Mouse (Mus musculus) ES-Bruce4 (cell line): Measurements from ENCODE around the gene Olfr96. TPM values are rescaled to one million over a fixed set of nuclear protein-coding genes. Genes with fewer than 3 reads are reported as not detected.

Experiments
- H3K27ac ChIP-seq: 2 replicates; pipeline ENCODE4 v1.5.1; 2012; ENCODE audit warnings: low read length, inconsistent platforms; ENCODE audit not compliant: insufficient read depth
- H3K27me3 ChIP-seq: 2 replicates; pipeline ENCODE4 v1.6.1; 2012; ENCODE audit warnings: mild to moderate bottlenecking, low read length, inconsistent platforms; ENCODE audit not compliant: control insufficient read depth, poor library complexity, insufficient read depth, severe bottlenecking
- H3K36me3 ChIP-seq: 2 replicates; pipeline ENCODE4 v1.6.1; 2012; ENCODE audit warnings: inconsistent platforms, mild to moderate bottlenecking, low read length, moderate library complexity; ENCODE audit not compliant: control insufficient read depth, poor library complexity, insufficient read depth, severe bottlenecking
- H3K4me1 ChIP-seq: one replicate; pipeline ENCODE4 v1.8.1; 2011; ENCODE audit warnings: low read length; ENCODE audit not compliant: control insufficient read depth, insufficient read depth
- H3K4me3 ChIP-seq: 2 replicates; pipeline ENCODE4 v1.5.1; 2011; ENCODE audit warnings: low read depth, mild to moderate bottlenecking, low read length
- H3K9ac ChIP-seq: 2 replicates; pipeline ENCODE4 v1.6.1; 2012; ENCODE audit warnings: low read depth, mild to moderate bottlenecking, inconsistent platforms; ENCODE audit not compliant: poor library complexity, severe bottlenecking
- H3K9me3 ChIP-seq: replicated peaks from 2 replicates; pipeline ENCODE4 v1.6.1; 2012; ENCODE audit warnings: mild to moderate bottlenecking, low read length, inconsistent platforms; ENCODE audit not compliant: control insufficient read depth, poor library complexity, insufficient read depth, severe bottlenecking
- CTCF ChIP-seq: IDR thresholded peaks from one replicate; pipeline ENCODE4 v1.8.1; 2011; ENCODE audit warnings: low read depth, low read length
- EP300 ChIP-seq: IDR thresholded peaks from 2 replicates; pipeline ENCODE4 v1.6.1; 2011; ENCODE audit warnings: low read depth, low read length; ENCODE audit not compliant: insufficient read depth
- POLR2A ChIP-seq: IDR thresholded peaks from one replicate; pipeline ENCODE4 v1.8.1; 2011; ENCODE audit warnings: low read length; ENCODE audit not compliant: insufficient read depth
- polyA plus RNA-seq: library from polyadenylated mRNA; stranded (reverse); fragments of >200 nt; gene quantifications from 2 replicates; pipeline ENCODE4 v1.2.4, GENCODE M21; 2011; ENCODE audit warnings: low read depth; ENCODE audit not compliant: missing spikeins, insufficient read depth, insufficient read length

The Olfr96 gene
- polyA plus RNA-seq, 1 experiment, result not detected

DNA sequence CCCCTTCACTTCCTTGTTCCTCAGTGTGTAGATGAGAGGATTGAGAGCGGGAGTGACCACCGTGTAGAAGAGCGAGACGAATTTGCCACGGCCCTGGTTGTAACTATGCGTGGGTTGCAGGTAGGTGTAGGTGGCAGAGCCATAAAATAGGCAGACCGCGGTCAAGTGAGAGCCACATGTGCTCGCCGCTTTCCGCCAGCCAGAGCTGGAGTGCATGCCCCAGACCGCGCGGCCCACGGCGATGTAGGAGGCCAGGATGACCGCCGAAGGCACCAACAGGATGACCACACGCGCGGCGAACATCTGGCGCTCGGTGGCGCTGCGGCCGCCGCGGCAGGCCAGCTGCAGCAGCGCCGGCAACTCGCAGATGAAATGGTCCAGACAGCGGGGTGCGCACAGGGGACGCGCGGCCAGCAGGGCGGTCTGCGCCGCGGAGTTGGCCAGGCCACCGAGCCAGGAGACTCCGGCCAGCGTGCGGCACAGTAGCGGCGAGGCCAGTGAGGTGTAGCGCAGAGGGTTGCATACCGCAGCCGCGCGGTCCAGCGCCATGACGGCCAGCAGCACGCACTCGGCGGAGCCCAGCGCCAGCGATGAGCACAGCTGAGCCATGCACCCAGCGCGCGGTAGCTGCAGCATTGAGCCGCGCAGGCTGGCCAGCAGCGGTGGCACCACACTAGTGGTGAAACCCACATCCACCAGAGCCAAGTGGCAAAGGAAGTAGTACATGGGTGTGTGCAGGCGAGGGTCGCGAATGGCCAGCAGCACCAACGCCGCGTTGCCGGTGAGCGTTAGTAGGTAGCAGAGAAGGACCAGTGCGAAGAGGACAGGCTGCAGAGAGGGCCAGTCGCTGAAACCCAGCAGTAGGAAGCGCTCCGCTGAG, 22.9 kb upstream of the Olfr96 start:
- Histone ChIP-seq H3K27ac (peak overlapping the region; percentile 47), H3K36me3 (no peaks in the 10 kb centered on the region), H3K4me1 (peaks cover 6% of the 10 kb centered on the region), H3K27me3 (no peaks in the 10 kb centered on the region), H3K9ac (peak overlapping the region; percentile 46), H3K4me3 (peak overlapping the region; percentile 64), H3K9me3 (no peaks in the 10 kb centered on the region)
- TF ChIP-seq EP300 (peak; percentile 54; the same call in 1 of the 2 replicates), CTCF (no peak)

DNA sequence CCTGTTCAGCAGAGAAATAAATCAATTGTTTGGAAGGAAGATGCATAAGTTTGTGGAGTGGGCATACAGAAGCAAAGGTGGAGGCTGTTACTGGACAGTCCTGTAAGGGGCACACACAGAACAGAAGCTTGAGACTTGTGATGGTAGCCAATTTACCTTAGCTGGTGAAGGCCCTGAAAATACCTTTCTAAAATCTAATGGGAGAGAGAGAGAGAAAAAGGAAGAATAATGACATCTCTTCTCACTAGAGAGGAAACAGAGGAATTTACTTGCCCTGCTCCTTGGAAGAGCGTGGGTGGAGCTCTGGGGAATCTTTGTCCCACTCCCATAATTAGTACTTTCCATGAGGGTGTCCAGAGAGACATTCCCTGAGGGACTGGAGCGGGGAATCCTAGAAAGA, 19.1 kb upstream of the Olfr96 start, which contains the start of gene Olfr94:
Gene Olfr94 (minus strand): TSS at position 101 of the 400 bp plus-strand sequence.
- Histone ChIP-seq H3K4me1 (no peaks in the 10 kb centered on the region), H3K9me3 (no peaks in the 10 kb centered on the region), H3K9ac (no peak within 1 kb of the TSS), H3K4me3 (no peak within 1 kb of the TSS), H3K36me3 (no peaks in the 10 kb centered on the region), H3K27me3 (no peaks in the 10 kb centered on the region), H3K27ac (no peak within 1 kb of the TSS)
- TF ChIP-seq CTCF (no peak), POLR2A (no peak), EP300 (no peak)

DNA sequence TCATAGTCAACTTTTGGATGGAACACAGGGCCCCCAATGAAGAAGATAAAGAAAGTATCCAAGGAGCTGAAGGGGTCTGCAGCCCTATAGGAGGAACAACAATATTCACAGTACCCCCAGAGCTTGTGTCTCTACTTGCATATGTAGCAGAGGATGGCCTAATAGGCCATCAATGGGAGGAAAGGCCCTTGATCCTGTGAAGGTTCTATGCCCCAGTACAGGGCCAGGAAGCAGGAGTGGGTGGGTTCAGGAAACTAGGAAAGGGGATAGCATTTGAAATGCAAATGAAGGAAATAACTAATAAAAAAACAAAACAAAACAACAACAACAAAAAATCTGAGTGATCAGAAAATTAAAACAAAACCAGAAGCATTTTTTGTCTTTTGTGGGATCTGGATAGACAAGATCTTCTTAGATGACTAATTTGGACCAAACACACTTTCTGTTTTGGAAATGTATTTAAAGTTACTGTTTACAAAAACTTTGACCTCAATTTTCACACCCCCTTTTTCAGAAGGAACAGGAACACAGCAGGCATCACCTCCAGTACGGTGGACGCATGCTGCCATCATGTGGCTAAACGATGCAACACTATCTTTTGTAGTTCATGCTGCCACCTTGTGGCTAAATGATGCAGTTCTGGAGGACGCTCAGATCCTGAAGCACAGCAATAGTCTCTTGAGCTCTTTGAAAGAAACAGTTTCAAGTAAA, 16.6 kb upstream of the Olfr96 start:
- no peak overlapping the region for H3K4me3 ChIP-seq
- no peak overlapping the region for H3K9ac ChIP-seq
- no peaks in the 10 kb centered on the region for H3K4me1 ChIP-seq
- no peak overlapping the region for H3K27ac ChIP-seq
- no peaks in the 10 kb centered on the region for H3K36me3 ChIP-seq
- H3K9me3 ChIP-seq, result no peaks in the 10 kb centered on the region
- TF ChIP-seq CTCF (peak; percentile 100), EP300 (peak; percentile 74; the same call in 1 of the 2 replicates), POLR2A (no peak)
- no peaks in the 10 kb centered on the region for H3K27me3 ChIP-seq

- no peaks in the 10 kb centered on the region for H3K27me3 ChIP-seq
- no peak for TF ChIP-seq POLR2A
- TF ChIP-seq CTCF, result no peak
- TF ChIP-seq EP300, result no peak
- no peak overlapping the region for H3K4me3 ChIP-seq
- H3K36me3 ChIP-seq, result no peaks in the 10 kb centered on the region
- no peak overlapping the region for H3K9ac ChIP-seq
- H3K4me1 ChIP-seq, result no peaks in the 10 kb centered on the region
- H3K9me3 ChIP-seq, result no peaks in the 10 kb centered on the region
- no peak overlapping the region for H3K27ac ChIP-seq
These were observed 16.1 kb upstream of the Olfr96 start for GRCm38 (mm10) chr17:37203917-37204236.

DNA sequence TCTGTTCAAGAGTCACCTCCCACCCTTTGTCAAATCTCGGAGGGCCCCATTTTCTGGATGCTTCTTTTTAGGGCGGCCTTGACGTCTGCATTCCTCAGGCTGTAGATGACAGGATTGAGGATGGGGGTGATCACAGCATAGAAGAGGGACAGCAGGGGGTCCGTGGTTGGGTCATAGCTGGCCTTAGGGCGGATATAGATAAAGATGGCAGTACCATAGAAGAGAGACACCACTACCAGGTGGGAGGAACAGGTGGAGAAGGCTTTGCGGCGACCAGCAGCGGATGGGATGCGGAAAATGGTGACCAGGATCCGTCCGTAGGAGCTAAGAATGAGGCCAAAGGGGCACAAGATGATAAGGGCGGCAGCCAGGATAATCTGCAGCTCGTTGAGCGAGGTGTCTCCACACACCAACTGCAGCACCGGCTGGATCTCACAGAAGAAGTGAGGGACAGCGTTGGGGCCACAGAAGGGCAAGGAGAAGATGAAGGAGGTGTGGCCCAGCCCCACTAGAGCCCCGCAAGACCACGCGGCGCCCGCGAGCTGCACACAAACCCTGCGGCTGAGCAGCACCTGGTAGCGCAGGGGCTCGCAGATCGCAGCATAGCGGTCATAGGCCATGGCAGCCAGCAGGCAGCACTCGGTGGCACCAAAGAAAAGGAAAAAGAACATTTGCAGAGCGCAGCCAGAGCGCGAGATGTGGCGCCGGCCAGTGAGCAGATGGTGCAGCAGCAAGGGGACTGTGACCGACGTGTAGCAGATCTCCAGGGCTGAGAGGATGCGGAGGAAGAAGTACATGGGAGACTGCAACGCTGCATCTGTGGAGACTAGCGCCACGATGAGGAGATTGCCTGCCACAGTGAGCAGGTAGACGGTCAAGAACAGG, 8.8 kb upstream of the Olfr96 start:
- no peaks in the 10 kb centered on the region for H3K27me3 ChIP-seq
- no peak overlapping the region for H3K27ac ChIP-seq
- peak overlapping the region; percentile 9; the same call in 1 of the 2 replicates for H3K9ac ChIP-seq
- TF ChIP-seq POLR2A (no peak), EP300 (no peak), CTCF (peak; percentile 67)
- no peaks in the 10 kb centered on the region for H3K36me3 ChIP-seq
- H3K4me3 ChIP-seq, result peak overlapping the region; percentile 63
- no peaks in the 10 kb centered on the region for H3K4me1 ChIP-seq
- H3K9me3 ChIP-seq, result no peaks in the 10 kb centered on the region; the same call in 1 of the 2 replicates
